8 mouse cellular contexts compared by ENCODE assay signal in the genomic region with DNA sequence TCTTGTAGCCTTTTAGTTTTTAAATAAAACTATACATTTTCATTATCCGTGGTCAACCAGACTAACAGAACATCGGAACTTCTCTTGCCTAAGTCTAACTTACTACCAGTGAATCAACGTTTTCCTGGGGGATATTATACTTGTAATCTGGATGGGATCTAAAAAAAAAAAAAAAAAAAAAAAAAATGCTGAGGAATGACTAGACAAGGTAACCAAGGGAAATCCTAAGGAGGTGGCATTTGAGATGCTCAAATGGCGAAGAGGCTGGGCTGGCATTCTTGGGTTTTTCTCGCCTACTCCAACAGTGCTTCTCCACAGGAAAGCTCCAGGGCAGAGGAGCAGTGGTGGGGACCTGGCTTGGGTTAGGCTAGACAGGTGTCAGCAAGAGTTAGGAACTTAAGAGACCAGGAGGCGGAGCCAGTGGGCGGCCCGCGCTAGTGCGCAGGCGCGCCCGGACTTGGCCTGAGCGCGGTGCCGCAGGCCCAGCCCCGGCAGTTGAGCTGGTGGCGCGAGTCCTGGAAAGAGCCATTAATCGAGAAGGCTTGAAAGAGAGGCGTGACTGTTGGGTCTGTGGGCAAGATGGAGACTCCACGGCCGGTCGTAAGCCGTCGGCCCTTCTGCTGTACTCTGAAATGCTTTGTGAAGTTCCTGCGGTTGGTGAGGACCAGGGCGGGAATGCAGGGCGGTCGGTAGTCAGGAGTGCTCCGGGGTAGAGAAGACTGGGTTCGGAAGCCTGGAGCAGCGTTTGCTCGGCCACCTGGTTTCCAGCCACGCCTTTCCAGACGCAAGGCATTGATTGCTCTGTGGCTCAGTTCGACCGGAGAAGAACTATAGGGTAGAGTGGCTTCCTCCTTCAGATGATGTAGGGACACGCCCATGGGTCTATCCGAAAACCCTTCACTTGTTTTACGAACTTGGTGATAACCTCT. TPM values are rescaled to one million over a fixed set of nuclear protein-coding genes. Genes with fewer than 3 reads are reported as not detected.
A peak's percentile ranks its signal among the peaks of the same experiment; 100 is the strongest.
DNase-seq lines count a peak whose midpoint lies in the region; ATAC-seq and TF ChIP-seq lines count a peak whose summit lies in the region.

A gene (plus strand): TSS at position 423 of the 929 bp plus-strand sequence.

- no peaks in the 10 kb centered on the region for H3K27me3 ChIP-seq in forebrain, embryonic 14.5 days (replicated peaks; ENCODE audit: control insufficient read depth, insufficient read depth, low read length)
- no peaks in the 10 kb centered on the region for H3K27me3 ChIP-seq in lung, embryonic 14.5 days (ENCODE audit: insufficient read depth, low read length)
- no peaks in the 10 kb centered on the region for H3K27me3 ChIP-seq in thymus, adult 2 months (ENCODE audit: control insufficient read depth, insufficient read depth, low read length)

- peak within 1 kb of the TSS; percentile 62 for H3K4me3 ChIP-seq in forebrain, embryonic 14.5 days (ENCODE audit: low read depth, low read length)
- peak within 1 kb of the TSS; percentile 56 for H3K4me3 ChIP-seq in lung, embryonic 14.5 days (ENCODE audit: low read depth, low read length)
- peak within 1 kb of the TSS; percentile 58 for H3K4me3 ChIP-seq in olfactory bulb, adult 2 months (ENCODE audit: insufficient read depth, low read depth, low read length)
- peak within 1 kb of the TSS; percentile 56 for H3K4me3 ChIP-seq in thymus, adult 2 months (ENCODE audit: control insufficient read depth, insufficient read depth, low read length)

- H3K27ac ChIP-seq in forebrain, embryonic 14.5 days (ENCODE audit: low read depth, low read length): peak within 1 kb of the TSS; percentile 55; the same call in 1 of the 2 replicates
- H3K27ac ChIP-seq in lung, embryonic 14.5 days (ENCODE audit: low read depth): peak within 1 kb of the TSS; percentile 84
- no peak within 1 kb of the TSS for H3K27ac ChIP-seq in olfactory bulb, adult 2 months (ENCODE audit: insufficient read depth, low read depth, low read length)
- H3K27ac ChIP-seq in thymus, adult 2 months (ENCODE audit: control insufficient read depth, insufficient read depth, low read length): no peak within 1 kb of the TSS

- peak; percentile 68 for ATAC-seq in cerebellum, adult (ENCODE audit: insufficient number of reproducible peaks, low FRiP score, low TSS enrichment)
- peak; percentile 85 for ATAC-seq in forebrain, embryonic 14.5 days
- peak; percentile 81 for ATAC-seq in lung, embryonic 14.5 days (ENCODE audit: insufficient read depth)

- no peaks in the 10 kb centered on the region for H3K9me3 ChIP-seq in forebrain, embryonic 14.5 days (replicated peaks; ENCODE audit: control insufficient read depth, low read length)
- H3K9me3 ChIP-seq in lung, embryonic 14.5 days (ENCODE audit: low read depth, low read length): no peaks in the 10 kb centered on the region

- peak; percentile 98 for DNase-seq in ES-CJ7 (ENCODE audit: low read depth, low spot score)
- DNase-seq in forebrain, embryonic 14.5 days (ENCODE audit: low spot score): peak; percentile 93
- peak; percentile 90 for DNase-seq in heart, postnatal 14 days
- peak; percentile 55 to 72 for DNase-seq in layer of hippocampus, adult 18-20 months (ENCODE audit: low spot score in 2 of 2)
- DNase-seq in lung, embryonic 14.5 days: peak; percentile 98
- peak; percentile 86 for DNase-seq in thymus, adult 2 months

- intact Hi-C loops in heart, postnatal 14 days (cut with DNase I): loop anchor here (2.0 to 10.0 kb wide), 3 partner anchors 90 to 322 kb away; a partner anchor contains a TSS

- WGBS in forebrain, embryonic 14.5 days: 4% methylated on average over 41 of the region's 41 CpGs
- 3% methylated on average over 41 of the region's 41 CpGs for WGBS in lung, embryonic 14.5 days
- 5% methylated on average over 41 of the region's 41 CpGs for WGBS in olfactory bulb, adult 2 months
- WGBS in thymus, adult 2 months: 5% methylated on average over 41 of the region's 41 CpGs

- peak; percentile 26; the same call in 1 of the 2 replicates for TF ChIP-seq CTCF in lung, embryonic 14.5 days (IDR thresholded peaks at IDR 0.05; ENCODE audit: low read depth)
- no peak for TF ChIP-seq CTCF in olfactory bulb, adult 2 months (IDR thresholded peaks at IDR 0.05; ENCODE audit: insufficient read depth, low read depth, low read length)
- TF ChIP-seq CTCF in thymus, adult 2 months (IDR thresholded peaks at IDR 0.05; ENCODE audit: borderline replicate concordance, control insufficient read depth, extremely low read depth, insufficient read depth, low read length, poor library complexity): peak; percentile 11; the same call in 1 of the 2 replicates

- H3K36me3 ChIP-seq in forebrain, embryonic 14.5 days (ENCODE audit: control insufficient read depth, insufficient read depth, low read length): no peaks in the 10 kb centered on the region
- H3K36me3 ChIP-seq in lung, embryonic 14.5 days (ENCODE audit: insufficient read depth): no peaks in the 10 kb centered on the region
- H3K36me3 ChIP-seq in thymus, adult 2 months (ENCODE audit: control insufficient read depth, insufficient read depth, low read length): no peaks in the 10 kb centered on the region

- peak within 1 kb of the TSS; percentile 78 for H3K4me2 ChIP-seq in forebrain, embryonic 14.5 days (ENCODE audit: low read length)
- peak within 1 kb of the TSS; percentile 80 for H3K4me2 ChIP-seq in lung, embryonic 14.5 days

- peak; percentile 30; the same call in 1 of the 2 replicates for TF ChIP-seq POLR2A in olfactory bulb, adult 2 months (IDR thresholded peaks at IDR 0.05; ENCODE audit: insufficient read depth, low read depth, low read length)
- TF ChIP-seq POLR2A in thymus, adult 2 months (IDR thresholded peaks at IDR 0.05; ENCODE audit: control insufficient read depth, extremely low read depth, insufficient read depth, low read length, poor library complexity): peak; percentile 80

- H3K9ac ChIP-seq in forebrain, embryonic 14.5 days (ENCODE audit: low read length): peak within 1 kb of the TSS; percentile 71
- peak within 1 kb of the TSS; percentile 61 for H3K9ac ChIP-seq in lung, embryonic 14.5 days

- H3K4me1 ChIP-seq in forebrain, embryonic 14.5 days (ENCODE audit: control insufficient read depth, insufficient read depth, low read length): peaks cover 11% of the 10 kb centered on the region
- peaks cover 4% of the 10 kb centered on the region for H3K4me1 ChIP-seq in lung, embryonic 14.5 days (ENCODE audit: insufficient read depth)
- H3K4me1 ChIP-seq in olfactory bulb, adult 2 months (ENCODE audit: control insufficient read depth, insufficient read depth, low read length): peaks cover 14% of the 10 kb centered on the region
- peaks cover 21% of the 10 kb centered on the region for H3K4me1 ChIP-seq in thymus, adult 2 months (replicated peaks; ENCODE audit: control insufficient read depth, insufficient read depth, low read length)

RNA-seq across cellular contexts. Expression of the gene that starts here (rescaled TPM):
- 22.2 and 26.8 TPM in 2 replicates for polyA plus RNA-seq in forebrain, embryonic 14.5 days (2014; fragmentation: Nextera tagmentation; extraction: Ambion mirVana)
- 1 to 10 TPM; 5.4 to 7.5 TPM for total RNA-seq in heart, postnatal 14 days (2021)
- total RNA-seq in layer of hippocampus, adult 18-20 months (2021): 1 to 10 TPM; 6.1 to 8.1 TPM
- 39.1 and 45.4 TPM in 2 replicates for polyA plus RNA-seq in lung, embryonic 14.5 days (2014; fragmentation: Nextera tagmentation; extraction: Ambion mirVana)
- polyA plus RNA-seq in olfactory bulb, adult 2 months (2012; ENCODE audit: insufficient read depth, insufficient read length, low replicate concordance, missing spikeins): not detected in 2 replicates
- 19.1 and 21.0 TPM in 2 replicates for polyA plus RNA-seq in thymus, adult 2 months (2012; rRNA removed)

Comparison
In these comparisons a context has a peak if more than half of its experiments do, and no peak if none do; other contexts are left out.
1. RNA of the gene that starts here (polyA plus RNA-seq): 39.1 to 45.4 TPM in lung, embryonic 14.5 days, 22.2 to 26.8 TPM in forebrain, embryonic 14.5 days and 19.1 to 21.0 TPM in thymus, adult 2 months; not detected in olfactory bulb, adult 2 months; every median in the first group is over 10 times any median in the second.
2. H3K27ac ChIP-seq: peak in forebrain, embryonic 14.5 days (single experiment) and lung, embryonic 14.5 days (single experiment); none in olfactory bulb, adult 2 months (single experiment) and thymus, adult 2 months (single experiment).
3. Peak in every context shown above with its lines, with median percentiles within 50 percentile points of each other: DNase-seq, ATAC-seq and H3K4me3 ChIP-seq.